Mouse (Mus musculus) testis, adult 2 months (tissue): ENCODE measurements around the gene Acvr1b.

Experiments
- CTCF ChIP-seq: fragments of 200-500 bp; IDR thresholded peaks from 2 replicates; pipeline ENCODE4 v1.5.1; 2012; ENCODE audit warnings: low read depth, mild to moderate bottlenecking, inconsistent platforms, low read length, moderate library complexity; ENCODE audit not compliant: control insufficient read depth, insufficient read depth, insufficient replicate concordance
- POLR2A ChIP-seq: fragments of 200-500 bp; IDR thresholded peaks from 2 replicates; pipeline ENCODE4 v1.6.1; 2012; ENCODE audit warnings: low read depth, mild to moderate bottlenecking, inconsistent platforms, low read length, moderate library complexity; ENCODE audit not compliant: control insufficient read depth

DNA sequence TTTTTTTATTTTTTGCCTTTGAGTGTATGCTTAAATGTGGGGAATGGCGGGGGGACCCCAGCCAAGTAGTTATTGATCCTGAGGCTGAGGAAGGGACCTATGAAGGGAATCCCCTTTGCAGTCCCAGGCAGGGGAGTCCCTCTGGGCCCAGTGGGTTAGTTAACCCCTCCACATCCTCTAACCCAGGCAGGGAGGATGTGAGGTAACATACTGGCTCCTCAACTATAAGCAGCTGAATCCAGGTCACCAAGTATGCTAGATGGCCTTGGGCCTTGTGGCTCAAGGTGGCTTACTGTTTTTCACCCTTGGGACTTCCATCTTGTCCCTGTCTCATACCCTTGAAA is 73.3 kb downstream of the Acvr1b start:
- no peak for TF ChIP-seq CTCF
- TF ChIP-seq POLR2A, result no peak
